Mouse (Mus musculus) thymus, postnatal 10 days (tissue): ENCODE measurements around the gene Rbm25.
"Not testable (repeated sequence)": the region's sequence is repeated elsewhere in the genome, so short reads cannot be mapped to it uniquely, and the experiment has no call there.

Source experiments
- DNase-seq, 2 experiments: peaks; one replicate each; pipeline ENCODE4 v3.0.0; 2021; ENCODE audit warnings: low spot score in 2 of 2

Gene Rbm25

DNA sequence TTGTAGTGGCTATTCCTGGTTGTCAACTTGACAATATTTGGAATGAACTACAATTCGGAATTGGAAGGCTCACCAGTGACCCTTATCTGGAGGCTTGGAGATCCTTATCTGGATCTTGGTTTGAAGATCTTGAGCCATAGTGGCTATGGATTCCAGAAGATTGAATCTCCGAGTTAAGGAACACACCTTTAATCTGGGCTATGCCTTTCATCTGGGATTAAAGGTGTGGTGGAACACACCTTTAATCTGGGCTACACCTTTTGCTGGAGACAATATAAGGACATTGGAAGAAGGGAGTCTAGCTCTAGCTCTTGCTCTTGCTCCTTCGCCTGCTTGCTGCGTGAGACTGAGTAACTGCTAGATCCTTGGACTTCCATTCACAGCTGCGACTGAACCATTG, at the start of gene Rbm25:
Rbm25 (plus strand) TSS at position 301 of the 400 bp plus-strand sequence.
- not testable (repeated sequence) for DNase-seq

DNA sequence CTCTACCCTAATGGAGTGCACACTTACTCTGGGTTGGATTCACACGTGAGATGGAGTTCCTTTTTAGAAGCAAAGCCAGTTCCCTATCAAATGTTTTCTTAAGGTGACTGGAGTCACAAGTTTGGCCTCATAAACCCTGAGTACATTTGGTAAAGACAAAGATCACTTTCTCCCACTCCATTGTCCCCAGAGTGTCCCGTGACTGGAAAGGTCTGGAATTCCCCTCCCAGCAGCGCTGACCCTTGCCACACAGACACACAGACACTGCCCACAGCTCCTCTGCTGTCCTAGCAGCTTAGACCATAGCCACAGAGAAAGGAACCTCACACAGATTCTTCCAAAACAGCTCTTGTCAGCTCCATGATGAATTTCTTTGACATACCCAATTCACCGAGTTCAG, 48.9 kb upstream of the Rbm25 start:
- DNase-seq, result no peak

GRCm38 (mm10) chr12:83582747-83583146, 48.3 kb upstream of the Rbm25 start:
- no peak for DNase-seq

DNA sequence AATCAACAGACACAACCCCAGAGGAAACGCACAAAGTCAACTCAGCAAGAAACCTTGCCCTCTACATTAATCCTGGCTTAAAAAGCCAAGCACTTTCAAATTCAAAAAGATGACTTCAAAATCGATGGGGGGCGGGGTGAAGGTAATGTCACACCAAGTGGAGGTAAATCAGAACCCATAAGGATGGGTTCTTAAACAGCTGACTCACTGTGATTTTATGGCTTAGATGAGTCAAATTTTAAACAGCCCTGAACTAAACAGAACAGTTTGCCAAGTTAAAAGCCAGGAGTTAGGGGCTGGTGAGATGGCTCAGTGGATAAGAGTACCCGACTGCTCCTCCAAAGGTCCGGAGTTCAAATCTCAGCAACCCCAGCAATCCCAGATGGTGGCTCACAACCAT, 44.4 kb upstream of the Rbm25 start:
- DNase-seq, result no peak

DNA sequence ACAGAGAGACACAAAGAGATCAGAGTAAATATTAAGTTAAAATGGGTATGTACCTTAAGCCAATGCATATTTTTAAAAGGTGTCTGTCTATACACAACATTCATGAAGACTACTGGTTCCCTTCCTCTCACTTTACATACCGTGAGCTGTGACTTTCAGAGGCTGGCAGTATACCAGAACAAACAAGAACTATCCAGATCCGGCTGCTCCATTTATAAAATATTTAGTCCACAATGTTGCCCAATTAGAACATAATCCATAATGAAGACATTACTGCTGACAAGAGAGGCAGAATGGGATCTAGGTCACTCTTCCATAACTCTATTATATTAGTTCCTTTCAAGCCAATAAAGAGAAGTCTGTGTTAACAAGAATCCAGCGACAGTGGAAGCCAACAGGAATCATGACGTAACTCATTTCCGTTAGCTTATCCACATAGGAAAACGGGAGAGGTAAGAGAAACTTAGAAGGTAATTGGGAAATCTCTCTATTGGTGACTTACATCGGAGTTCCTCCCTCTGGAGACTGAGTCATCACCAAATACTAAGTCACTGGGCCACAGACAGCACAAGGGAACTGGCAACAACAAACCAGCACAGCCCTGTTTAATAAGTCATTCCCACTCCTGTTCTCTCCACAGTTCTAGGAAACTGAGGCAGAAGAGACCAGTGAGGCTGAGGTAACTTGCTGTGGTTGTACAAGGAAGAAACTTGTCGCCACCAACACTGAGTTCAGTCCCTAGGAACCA, 39.1 kb upstream of the Rbm25 start:
- DNase-seq, result no peak

GRCm38 (mm10) chr12:83594454-83595040, 36.5 kb upstream of the Rbm25 start:
- DNase-seq, result no peak

GRCm38 (mm10) chr12:83596191-83596954, 34.7 kb upstream of the Rbm25 start:
- DNase-seq, result no peak

GRCm38 (mm10) chr12:83597025-83597501, 34.0 kb upstream of the Rbm25 start, which contains the start of gene Zfyve1:
Zfyve1 (minus strand) TSS chr12:83597222.
- peak; percentile 86 for DNase-seq

GRCm38 (mm10) chr12:83597881-83598280, 33.2 kb upstream of the Rbm25 start:
- no peak for DNase-seq

GRCm38 (mm10) chr12:83602285-83602684, 28.8 kb upstream of the Rbm25 start:
- no peak for DNase-seq

- not testable (repeated sequence) for DNase-seq
Measured at GRCm38 (mm10) chr12:83606411-83606810, 24.6 kb upstream of the Rbm25 start.

GRCm38 (mm10) chr12:83617261-83617660, 13.8 kb upstream of the Rbm25 start:
- DNase-seq, result no peak

GRCm38 (mm10) chr12:83618981-83619380, 12.1 kb upstream of the Rbm25 start:
- DNase-seq, result no peak

DNA sequence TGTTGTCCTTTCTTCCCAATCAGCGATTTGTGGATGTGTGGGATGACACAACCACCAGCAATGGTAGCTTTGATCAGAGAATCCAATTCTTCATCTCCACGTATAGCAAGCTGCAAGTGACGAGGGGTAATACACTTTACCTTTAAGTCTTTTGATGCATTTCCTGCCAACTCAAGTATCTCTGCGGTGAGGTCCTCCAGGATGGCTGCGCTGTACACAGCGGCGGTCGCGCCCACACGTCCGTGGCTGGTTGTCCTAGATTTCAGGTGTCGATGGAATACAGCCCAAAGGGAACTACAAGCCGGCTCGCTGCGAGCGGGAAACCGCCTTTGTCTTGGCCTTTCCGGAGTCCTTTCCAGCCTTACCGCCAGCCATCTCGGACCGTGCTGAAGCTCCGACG, 10.3 kb upstream of the Rbm25 start:
- not testable (repeated sequence) for DNase-seq

DNA sequence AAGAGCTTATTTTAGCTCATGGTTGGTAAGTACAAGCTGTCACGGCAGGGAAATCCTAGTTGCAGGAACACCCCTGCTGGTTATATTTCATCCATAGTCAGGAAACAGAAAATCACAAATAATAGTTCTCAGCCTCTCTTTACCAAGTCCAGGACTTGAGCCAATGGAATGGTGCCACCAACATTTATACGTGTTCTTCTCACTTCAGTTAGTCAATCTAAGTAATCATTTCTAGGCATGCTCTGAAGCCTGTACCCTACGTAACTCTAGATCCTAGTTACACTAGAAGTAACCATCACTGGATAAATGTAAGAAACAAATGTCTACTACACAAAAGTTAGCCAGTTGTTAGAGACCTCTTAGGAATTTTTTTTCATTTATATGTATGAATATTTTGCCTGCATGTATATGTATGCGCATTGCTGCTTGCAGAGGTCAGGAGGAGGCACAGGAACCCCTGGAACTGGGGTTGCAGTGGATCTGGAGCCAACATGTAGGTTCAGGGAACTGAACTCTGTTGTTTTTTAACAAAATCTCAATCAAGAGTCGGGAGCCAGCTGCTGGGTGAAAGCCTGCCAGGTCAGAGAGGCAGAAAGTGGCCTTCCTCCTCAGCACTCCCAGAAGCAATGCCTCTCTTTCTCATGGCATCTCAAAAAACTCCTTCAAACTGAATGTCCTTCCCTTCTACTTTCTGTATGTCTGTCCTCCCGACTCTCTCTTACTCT, 8.8 kb upstream of the Rbm25 start:
- DNase-seq, result no peak

DNA sequence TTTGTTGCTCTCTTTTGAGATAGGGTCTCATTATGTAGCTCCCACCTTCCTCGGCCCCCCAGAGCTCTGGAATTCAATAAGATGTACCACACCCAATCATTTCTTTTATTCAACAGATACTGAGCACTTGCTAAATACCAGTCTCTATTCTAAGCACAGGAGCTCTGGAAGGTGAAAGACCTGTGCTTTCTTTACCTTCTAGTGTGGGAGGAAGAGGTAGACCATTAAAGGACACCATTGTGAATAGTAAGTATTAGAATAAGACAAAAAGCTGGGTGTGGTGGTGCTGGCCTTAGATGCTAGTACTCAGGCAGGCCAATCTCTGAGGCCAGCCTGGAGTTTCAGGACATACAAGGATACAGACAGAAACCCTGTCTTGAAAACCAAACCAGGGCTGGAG, 6.7 kb upstream of the Rbm25 start:
- no peak for DNase-seq

DNA sequence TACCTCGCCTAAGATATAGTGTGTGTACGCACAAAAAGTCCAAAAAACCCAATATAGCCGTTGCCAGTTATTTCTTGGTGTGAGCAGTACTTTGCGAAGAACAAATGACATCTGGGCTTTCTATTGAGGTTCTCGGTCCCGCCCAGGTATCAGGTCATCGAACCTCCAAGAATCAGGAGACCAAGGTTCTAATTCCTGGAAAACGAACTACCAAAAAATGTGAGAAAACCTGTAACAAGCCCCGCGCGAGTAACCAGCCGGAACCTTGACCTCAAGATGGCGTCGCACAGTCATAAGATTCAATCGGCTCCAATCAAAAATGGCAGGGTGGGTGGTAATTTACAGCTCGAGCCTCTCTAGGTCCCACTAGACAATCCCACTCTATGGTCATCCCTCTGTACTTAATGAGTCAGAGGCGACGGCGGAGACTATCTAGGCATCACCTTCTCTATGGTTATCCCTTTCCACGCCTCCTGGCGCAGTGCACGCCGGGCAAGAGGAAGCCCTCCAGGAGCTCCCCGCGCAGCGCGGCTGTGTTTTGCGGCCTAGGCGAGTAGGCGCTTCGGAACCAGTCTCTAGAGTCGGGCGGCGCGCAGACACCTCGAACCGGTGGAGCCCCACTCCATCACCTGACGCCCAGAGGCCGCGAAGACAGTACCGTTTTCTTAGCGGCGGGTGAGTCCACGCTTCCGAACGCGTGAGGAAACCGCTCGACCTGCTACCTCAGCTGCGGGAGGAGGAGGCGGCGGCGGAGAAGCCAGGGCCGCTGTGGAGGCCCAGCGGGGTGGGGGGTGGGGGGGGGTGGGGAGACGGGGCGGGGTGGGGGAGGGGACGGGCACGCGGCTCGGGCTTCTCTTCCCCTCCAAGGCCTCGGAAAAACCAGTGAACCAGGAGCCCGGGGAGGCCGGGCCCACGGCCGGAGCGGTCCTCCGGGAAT, 975 bp downstream of the Rbm25 start:
- DNase-seq, result peak; percentile 95 to 96

DNA sequence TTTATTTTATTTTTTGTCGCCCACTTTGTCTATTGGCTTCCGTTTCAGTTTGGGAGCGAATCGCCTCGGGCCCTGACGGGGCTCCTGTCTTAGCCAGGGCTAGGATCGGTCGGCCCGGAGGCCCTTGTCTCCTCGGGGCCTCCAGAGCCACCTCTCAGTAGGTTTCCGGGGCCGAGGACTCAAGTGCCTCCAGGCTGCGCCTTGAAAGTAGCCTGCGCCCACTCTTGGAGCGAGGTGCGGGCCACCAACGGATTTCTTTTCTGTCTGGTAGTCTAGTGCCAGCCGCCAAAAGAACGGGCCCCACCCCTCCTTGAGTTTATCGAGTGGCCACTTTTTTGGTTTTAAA, 1.6 kb downstream of the Rbm25 start:
- DNase-seq, result peak; percentile 35 to 45

DNA sequence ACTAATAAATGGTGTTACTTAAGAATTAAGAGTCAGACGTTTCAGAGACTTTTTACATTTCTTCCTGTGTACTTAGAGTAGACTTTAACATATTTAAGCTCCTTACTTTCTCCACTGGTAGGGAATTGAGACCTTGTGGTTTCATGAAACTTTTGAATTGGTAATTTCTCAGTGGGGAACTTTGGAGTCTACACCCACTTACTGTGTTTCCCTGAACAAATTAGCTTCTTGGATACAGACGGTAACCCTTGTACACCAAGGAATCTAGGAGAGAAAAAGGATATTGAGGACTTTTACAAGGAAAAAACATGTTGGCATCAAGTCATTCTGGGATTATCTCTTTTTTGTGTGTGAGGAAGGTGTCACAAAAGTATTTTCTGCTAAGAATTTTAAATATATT, 2.8 kb downstream of the Rbm25 start:
- no peak for DNase-seq

GRCm38 (mm10) chr12:83641233-83641632, 10.2 kb downstream of the Rbm25 start:
- DNase-seq, result no peak

DNA sequence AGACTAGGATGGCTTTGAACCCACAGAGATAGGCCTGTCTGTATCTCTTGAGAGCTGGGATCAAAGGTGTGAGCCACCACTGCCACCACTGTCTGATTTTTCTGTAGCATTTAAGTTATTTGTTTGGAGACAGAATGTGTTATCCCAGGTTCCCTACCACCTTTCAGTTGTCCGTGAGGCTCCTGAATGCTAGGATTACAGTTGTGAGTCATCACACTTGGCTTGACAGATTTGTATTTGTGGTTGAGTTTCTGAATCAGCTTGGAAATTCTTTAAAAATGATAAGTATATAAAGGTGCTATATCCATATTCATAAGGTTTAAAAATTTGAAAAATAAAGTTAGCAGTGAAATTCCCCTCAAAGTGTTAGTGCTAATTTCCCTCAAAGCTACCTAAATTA, 12.1 kb downstream of the Rbm25 start:
- DNase-seq, result no peak
